Mouse (Mus musculus) spleen, postnatal 10 days (tissue): ENCODE measurements around the gene Zc3h14.

Experiments used
- DNase-seq, 2 experiments: peaks; one replicate each; pipeline ENCODE4 v3.0.0; 2021 to 2022; ENCODE audit warnings: low spot score in 2 of 2

Gene Zc3h14

DNA sequence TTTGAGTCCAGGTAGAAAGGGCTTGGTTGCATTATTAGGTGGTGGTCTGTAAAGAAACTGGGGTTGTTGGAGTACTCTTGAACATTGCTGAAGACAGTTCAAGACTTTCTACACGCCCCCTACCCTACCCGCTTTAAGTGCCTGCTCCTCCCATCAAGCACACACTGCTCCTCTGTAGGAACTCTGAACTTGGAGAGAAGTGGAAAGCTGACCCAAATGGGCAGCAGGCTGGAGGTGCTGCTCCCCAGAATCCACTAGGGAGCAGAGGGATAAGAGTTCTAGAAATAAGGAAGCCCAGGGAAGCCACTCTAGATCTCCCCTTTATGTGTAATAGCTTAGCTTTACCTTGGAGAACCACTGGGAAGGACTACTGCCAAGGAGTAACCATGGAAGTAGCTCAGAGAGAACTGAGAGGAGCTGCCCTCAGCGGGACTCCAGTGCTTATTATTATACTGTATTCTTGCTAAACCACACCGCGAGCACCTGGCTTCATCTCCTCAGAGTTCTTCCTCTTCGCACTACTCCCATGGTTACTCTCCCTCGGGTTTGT lies 8.9 kb upstream of the Zc3h14 start:
- no peak for DNase-seq

DNA sequence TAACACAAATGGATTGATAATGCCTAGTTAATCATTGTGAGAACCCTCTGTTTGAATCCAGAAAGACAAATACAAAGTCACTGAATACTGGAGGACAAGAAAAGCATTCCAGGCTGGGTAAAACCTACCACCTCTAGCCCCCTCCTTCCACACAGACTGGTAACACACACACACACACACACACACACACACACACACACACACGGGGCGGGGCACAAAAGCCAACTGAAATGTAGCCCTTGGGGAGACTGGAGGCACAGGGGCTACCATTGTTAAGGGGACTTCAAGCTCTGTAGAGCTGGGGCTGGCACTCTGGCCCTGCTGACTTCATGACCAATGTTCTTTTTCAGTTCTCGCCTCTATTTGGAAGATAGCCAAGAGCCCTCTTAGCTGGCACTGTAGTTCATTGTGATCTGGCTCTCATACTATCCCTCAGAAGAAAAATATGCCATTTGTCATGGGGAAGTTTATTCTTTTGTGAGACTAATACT lies 5.7 kb upstream of the Zc3h14 start:
- no peak for DNase-seq

DNA sequence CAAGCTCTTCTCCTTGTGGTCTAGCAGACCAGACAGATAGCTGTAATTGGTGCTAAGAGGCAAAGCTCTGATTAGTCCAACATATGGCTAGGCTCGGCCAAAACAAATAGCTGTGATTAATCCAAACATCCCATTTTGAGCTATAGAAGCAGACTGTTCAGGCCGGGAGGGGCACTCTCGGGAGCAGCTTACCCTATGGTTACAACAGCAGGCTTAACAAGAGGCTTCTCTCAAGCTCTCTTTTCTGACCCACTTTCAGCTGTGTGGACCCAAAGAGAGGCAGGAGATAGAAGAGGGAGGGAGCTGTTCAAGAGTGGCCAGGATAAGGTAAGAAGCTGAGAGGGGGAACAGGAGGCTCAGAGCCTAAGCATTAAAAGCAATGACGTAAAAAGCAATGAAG lies 1.1 kb upstream of the Zc3h14 start:
- DNase-seq = no peak

- peak; percentile 46 to 77 for DNase-seq
Measured at GRCm38 (mm10) chr12:98746131-98746530, 633 bp upstream of the Zc3h14 start.

DNA sequence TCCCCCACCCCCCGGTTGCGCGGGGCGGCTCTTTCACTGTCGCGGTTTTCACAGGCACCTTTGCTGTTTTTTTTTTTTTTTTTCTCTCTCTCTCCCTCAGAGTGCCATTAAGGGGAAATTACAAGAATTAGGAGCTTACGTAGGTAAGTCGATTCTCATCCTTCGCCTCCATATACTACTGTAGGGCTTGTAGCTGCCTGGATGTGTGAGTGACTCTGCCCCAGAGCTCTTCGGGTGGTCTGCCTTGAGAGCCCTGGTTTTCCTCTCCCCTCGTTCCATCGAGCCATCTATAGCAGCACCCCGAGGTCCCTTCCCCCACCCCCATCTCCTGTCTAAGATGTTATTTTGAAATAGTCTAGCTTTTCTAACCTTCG lies 603 bp downstream of the Zc3h14 start:
- peak; percentile 33 for DNase-seq

GRCm38 (mm10) chr12:98757636-98758035 lies 10.9 kb downstream of the Zc3h14 start:
- DNase-seq = no peak

DNA sequence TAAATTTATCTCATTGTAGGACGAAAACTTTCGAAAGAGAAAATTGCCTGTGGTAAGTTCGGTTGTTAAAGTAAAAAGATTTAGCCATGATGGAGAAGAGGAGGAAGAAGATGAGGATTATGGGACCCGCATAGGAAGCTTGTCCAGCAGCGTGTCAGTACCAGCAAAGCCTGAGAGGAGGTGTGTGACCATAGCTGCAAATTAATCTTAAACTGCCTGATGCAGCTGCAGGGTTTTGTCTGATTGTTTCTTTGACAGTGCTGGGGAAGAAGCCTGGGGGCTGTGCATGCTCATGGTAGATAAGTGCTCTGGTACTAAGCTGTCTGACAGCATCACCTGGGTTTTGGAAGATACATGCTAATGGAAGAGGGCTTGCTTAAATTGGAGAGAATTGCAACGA lies 12.9 kb downstream of the Zc3h14 start:
- no peak for DNase-seq

DNA sequence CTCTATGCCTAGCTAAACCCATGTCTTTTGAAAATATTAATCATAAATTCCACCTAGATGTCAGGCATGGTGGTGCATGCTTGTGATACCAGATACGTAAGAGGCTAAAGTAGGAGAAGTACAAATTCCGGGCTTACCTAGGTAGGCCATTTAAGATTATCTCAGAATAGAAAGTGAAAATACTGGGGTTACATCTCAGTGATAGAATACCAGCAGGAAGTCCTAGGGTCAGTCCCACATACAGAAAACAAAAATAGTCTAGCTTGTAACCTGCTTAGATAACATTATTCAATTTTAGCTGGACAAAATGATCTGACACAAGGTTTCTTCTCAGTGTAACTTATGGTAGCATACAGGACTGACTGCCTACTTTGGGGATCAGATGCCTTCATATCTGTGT lies 19.5 kb downstream of the Zc3h14 start:
- DNase-seq = no peak

DNA sequence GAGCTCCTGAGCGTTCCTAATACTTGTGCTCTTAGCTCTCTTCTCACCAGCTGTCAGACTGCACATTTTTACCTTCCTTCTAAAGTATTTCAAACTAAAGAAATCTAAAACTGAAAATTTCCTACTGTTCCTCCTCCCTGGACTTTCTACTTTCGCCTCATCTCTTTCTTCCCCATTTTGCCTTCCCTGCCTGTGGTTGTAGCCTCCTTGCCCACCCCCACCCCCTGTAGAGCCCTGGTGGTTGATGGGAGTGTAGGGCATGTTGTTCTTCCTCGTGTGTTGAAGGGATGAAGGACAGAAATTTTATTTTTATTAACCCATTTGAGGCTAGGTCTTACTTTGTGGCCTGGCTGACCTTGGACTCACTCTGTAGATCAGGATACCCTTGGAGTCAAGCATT lies 30.7 kb downstream of the Zc3h14 start:
- DNase-seq = no peak

DNA sequence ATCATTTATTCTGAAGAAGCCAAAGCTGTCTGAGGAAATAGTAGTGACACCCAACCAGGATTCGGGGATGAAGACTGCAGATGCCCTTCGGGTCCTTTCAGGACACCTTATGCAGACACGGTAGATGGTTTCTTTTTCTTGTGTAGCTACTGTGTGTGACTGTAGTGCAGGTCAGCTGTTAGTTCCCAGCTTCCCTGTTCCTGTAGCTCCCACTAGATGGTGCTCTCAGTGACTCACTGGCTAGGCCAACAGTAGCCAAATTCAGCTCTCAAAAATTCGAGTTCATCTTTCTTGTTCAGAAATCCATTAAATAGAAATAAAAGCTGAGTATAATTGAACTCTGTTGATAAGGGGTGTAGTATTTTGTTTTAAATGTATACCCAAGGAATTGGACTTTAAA lies 32.4 kb downstream of the Zc3h14 start:
- peak in 1 of 2 experiments; percentile 24 for DNase-seq

GRCm38 (mm10) chr12:98784251-98784650 lies 37.5 kb downstream of the Zc3h14 start:
- no peak for DNase-seq

GRCm38 (mm10) chr12:98795731-98796318 lies 49.1 kb downstream of the Zc3h14 start:
- no peak for DNase-seq

GRCm38 (mm10) chr12:98800334-98800733 lies 53.6 kb downstream of the Zc3h14 start:
- no peak for DNase-seq

GRCm38 (mm10) chr12:98802245-98802644 lies 55.5 kb downstream of the Zc3h14 start:
- no peak for DNase-seq

DNA sequence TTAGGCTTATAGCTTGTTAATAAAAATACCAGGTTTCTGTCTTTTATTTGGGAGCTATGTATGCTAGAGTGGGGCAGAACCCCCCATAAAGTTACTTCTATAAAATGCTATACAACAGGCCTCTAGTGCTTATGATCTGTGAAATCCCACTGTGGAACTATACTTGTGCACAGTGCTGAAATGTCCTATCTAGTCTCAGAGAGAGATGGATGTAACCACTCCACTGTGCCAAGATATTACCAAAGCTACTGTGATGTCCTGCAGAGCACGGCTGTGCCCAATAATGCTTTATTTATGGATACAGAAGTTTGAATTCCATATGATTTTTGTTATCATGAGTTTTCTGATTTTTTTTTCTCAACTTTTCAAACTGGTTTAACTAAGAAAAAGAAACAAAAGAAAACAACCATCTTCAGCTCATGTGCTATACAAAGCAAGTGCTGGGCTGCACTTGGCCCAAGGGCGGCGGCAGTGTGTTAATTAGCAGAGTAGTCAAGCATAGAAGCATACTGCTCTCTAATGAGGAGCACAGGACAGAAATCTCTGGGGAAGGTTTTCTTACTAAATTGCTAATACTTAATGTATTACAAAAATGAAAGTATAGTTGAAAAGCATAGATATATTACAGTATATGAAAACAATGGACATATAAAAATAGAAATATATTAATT lies 57.4 kb downstream of the Zc3h14 start:
- no peak for DNase-seq

- DNase-seq = no peak
Measured at GRCm38 (mm10) chr12:98820781-98821180, 74.0 kb downstream of the Zc3h14 start.

DNA sequence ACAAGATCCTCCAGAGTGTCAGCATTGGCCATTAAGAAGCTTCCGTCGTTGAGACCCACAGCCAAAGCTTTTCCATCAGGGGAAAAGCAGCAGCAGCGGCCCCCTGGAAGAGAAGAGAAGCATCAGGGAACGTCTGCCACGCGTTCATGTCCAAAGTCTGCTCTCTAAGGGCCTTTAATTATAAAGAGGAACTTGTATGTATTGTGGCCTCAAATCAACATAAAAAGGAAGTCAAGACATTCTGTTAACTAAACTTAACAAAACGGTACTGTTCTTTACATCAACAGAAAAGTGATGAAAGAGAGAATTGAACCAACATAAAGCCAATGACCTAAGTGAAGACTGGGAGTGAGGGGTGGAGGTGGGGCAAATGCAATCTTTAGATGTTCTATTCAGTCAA lies 84.4 kb downstream of the Zc3h14 start:
- DNase-seq = no peak

- no peak for DNase-seq
Measured at GRCm38 (mm10) chr12:98832929-98833598, 86.3 kb downstream of the Zc3h14 start.

- no peak for DNase-seq
Measured at GRCm38 (mm10) chr12:98833901-98834300, 87.1 kb downstream of the Zc3h14 start.

DNA sequence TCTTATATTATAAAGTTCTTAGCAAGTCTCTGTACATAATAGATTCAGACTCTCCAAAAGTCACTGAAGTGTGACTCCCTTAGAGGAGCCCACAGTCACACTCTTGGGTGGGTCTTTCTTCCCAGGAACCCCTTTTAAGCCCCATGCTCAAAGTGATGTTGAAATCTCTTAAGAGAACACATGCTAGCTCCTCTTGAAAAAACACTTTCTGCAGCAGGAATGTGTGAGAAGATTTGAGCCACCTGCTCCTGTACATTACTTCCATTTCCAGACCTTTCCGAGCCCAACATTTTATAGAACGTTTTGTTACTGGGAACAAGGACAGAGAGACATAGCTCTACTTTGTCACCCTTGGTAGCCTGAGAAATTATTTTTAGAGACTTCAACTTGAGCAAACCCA lies 88.1 kb downstream of the Zc3h14 start:
- no peak for DNase-seq

GRCm38 (mm10) chr12:98835466-98835865 lies 88.7 kb downstream of the Zc3h14 start:
- no peak for DNase-seq
